Mouse (Mus musculus) neural tube, embryonic 11.5 days (tissue): ENCODE results near the gene Mpv17l. TPM values are rescaled to one million over a fixed set of nuclear protein-coding genes. Genes with fewer than 3 reads are reported as not detected.
A peak's percentile ranks its signal among the peaks of the same experiment; 100 is the strongest.
"Not testable (repeated sequence)": the region's sequence is repeated elsewhere in the genome, so short reads cannot be mapped to it uniquely, and the experiment has no call there.

Experiments
- ATAC-seq: fragments of 200-750 bp; cut with Nextera tagmentation; 2 replicates; pipeline ENCODE4 v1.8.0; 2017; ENCODE audit warnings: moderate number of reproducible peaks, mild to moderate bottlenecking, moderate TSS enrichment, moderate library complexity; ENCODE audit not compliant: insufficient read depth, low FRiP score, low TSS enrichment
- DNase-seq: peaks from one replicate; pipeline ENCODE4 v3.0.0-alpha.2; 2015; ENCODE audit warnings: low spot score
- H3K27ac ChIP-seq: fragments of 300-500 bp; sonication (generic); 2 replicates; pipeline ENCODE4 v1.5.1; 2014; ENCODE audit warnings: low read depth, mild to moderate bottlenecking, low read length
- H3K27me3 ChIP-seq: fragments of 300-500 bp; sonication (generic); 2 replicates; pipeline ENCODE4 v1.6.1; 2014; ENCODE audit warnings: mild to moderate bottlenecking, low read length, mixed read lengths; ENCODE audit not compliant: control insufficient read depth, insufficient read depth
- H3K36me3 ChIP-seq: fragments of 300-500 bp; sonication (generic); 2 replicates; pipeline ENCODE4 v1.6.1; 2014; ENCODE audit warnings: mild to moderate bottlenecking, low read length, moderate library complexity, mixed read lengths; ENCODE audit not compliant: control insufficient read depth, insufficient read depth
- H3K4me1 ChIP-seq: fragments of 300-500 bp; sonication (generic); 2 replicates; pipeline ENCODE4 v1.6.1; 2014; ENCODE audit warnings: low read length, mixed read lengths; ENCODE audit not compliant: control insufficient read depth, insufficient read depth
- H3K4me2 ChIP-seq: fragments of 300-500 bp; sonication (generic); 2 replicates; pipeline ENCODE4 v1.6.1; 2014; ENCODE audit warnings: low read depth, mild to moderate bottlenecking, moderate library complexity
- H3K4me3 ChIP-seq: fragments of 300-500 bp; sonication (generic); 2 replicates; pipeline ENCODE4 v1.5.1; 2014; ENCODE audit warnings: low read depth, low read length
- H3K9ac ChIP-seq: fragments of 300-500 bp; sonication (generic); 2 replicates; pipeline ENCODE4 v1.6.1; 2014; ENCODE audit warnings: mild to moderate bottlenecking, low read length
- H3K9me3 ChIP-seq: fragments of 300-500 bp; sonication (generic); 2 replicates; pipeline ENCODE4 v1.6.1; 2016; ENCODE audit warnings: low read length; ENCODE audit not compliant: control insufficient read depth
- WGBS: fragments of 180-500 bp; shearing (Covaris S2); extraction: QIAGEN DNeasy Blood & Tissue Kit; methylation state at CpG from one replicate; pipeline ENCODE4 v1.1.7; 2014; 5-methylcytosine and 5-hydroxymethylcytosine counted together
- polyA plus RNA-seq: library from polyadenylated mRNA; unstranded; fragments of >200 nt; fragmentation: Nextera tagmentation; extraction: Ambion mirVana; gene quantifications from 2 replicates; pipeline ENCODE4 v1.2.1, GENCODE M21; 2014

Gene Mpv17l
- 5.1 and 5.3 TPM in 2 replicates for polyA plus RNA-seq

DNA sequence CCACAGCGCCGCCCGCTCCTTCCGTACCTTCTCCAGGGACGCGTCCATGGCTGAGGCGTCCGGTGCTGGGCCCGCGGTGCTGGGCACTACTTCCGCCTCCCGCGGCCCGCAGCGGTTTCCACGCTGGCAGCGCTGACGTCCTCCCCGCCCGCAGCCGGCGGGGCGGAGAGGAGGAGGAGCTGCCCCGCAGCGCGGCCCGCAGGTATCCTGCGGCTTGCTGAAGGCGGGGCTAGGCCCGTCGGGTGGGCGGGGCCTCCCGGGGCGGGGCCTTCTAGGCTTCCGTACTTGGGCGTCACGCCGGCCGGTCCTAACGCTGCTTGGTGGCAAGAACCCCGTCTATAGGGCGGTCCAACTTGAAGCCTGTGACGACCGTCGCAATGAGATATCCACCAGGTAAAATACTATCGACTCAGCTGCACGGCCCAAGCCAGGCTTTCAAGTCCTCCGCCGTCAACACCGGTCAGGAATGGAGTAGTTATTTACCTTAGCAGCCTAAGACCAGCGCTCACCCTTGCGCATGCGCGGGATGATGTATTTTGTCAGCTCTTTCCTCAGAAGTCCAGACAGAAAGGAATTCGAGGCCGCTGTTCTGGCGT is at the start of gene Mpv17l, which contains the start of gene Pdxdc1:
Gene Mpv17l, plus strand, starts transcription at position 274 of the 596 bp plus-strand sequence.
Gene Pdxdc1, minus strand, starts transcription at position 244 of the 596 bp plus-strand sequence.
- Histone ChIP-seq H3K4me3 (peak within 1 kb of the TSS; percentile 82), H3K9ac (peak within 1 kb of the TSS; percentile 81), H3K36me3 (no peaks in the 10 kb centered on the region), H3K27ac (peak within 1 kb of the TSS; percentile 75; the same call in 1 of the 2 replicates), H3K4me2 (peak within 1 kb of the TSS; percentile 54), H3K9me3 (no peaks in the 10 kb centered on the region), H3K27me3 (no peaks in the 10 kb centered on the region), H3K4me1 (0 out of 2 replicates have a peak, but pooled peaks cover 3% of the 10 kb centered on the region)
- 0% methylated on average over 46 of the region's 57 CpGs for WGBS
- peak; percentile 98 for ATAC-seq
- DNase-seq, result peak; percentile 98

DNA sequence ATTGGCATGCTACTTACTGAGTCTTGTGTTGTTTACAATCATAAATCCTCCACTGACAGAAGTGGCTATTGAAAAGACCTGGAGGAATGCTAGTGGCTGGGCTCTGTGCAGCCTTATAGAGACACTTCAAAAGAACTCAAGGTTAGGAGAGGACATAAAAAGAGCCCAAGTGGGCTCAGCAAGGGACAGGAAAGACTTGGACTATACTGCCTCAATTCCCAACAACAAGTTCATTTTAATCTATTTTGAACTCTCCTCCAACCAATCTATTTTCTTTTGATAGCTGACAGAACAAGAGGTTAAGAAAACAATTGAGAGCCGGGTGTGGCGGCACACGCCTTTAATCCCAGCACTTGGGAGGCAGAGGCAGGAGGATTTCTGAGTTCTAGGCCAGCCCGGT is 49.1 kb upstream of the Mpv17l start:
- Histone ChIP-seq H3K36me3 (peaks cover 7% of the 10 kb centered on the region; the same call in 1 of the 2 replicates), H3K4me1 (no peaks in the 10 kb centered on the region), H3K4me3 (no peak overlapping the region), H3K4me2 (no peak overlapping the region), H3K9me3 (no peaks in the 10 kb centered on the region), H3K27ac (no peak overlapping the region), H3K9ac (no peak overlapping the region), H3K27me3 (no peaks in the 10 kb centered on the region)
- WGBS, result 99% methylated on average over 4 of the region's 4 CpGs
- DNase-seq, result no peak
- no peak for ATAC-seq

DNA sequence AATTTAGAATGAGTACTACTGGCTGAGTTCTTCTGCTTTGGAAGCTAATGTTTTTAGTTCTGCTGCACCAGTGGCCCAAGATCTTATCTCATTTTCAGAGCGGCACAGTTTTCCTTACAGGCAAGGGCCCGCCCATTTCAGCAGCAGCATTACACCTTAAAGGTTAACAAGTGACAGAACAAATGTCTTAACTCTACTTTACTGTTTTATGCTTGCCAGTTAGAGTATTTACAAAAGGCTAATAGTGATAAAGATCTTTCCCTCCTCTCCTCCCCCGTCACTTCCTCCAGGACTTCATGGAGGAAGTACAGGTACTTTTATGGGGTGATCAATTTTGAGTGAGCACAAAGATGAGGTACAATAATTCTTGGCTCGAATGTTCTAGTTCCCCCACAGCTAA is 36.9 kb upstream of the Mpv17l start:
- Histone ChIP-seq H3K27me3 (no peaks in the 10 kb centered on the region), H3K9me3 (no peaks in the 10 kb centered on the region), H3K4me1 (no peaks in the 10 kb centered on the region), H3K4me2 (no peak overlapping the region), H3K36me3 (peaks cover 4% of the 10 kb centered on the region; the same call in 1 of the 2 replicates), H3K27ac (no peak overlapping the region), H3K4me3 (no peak overlapping the region), H3K9ac (no peak overlapping the region)
- WGBS, result 81% methylated on average over 4 of the region's 4 CpGs
- DNase-seq (no peak), ATAC-seq (no peak)

DNA sequence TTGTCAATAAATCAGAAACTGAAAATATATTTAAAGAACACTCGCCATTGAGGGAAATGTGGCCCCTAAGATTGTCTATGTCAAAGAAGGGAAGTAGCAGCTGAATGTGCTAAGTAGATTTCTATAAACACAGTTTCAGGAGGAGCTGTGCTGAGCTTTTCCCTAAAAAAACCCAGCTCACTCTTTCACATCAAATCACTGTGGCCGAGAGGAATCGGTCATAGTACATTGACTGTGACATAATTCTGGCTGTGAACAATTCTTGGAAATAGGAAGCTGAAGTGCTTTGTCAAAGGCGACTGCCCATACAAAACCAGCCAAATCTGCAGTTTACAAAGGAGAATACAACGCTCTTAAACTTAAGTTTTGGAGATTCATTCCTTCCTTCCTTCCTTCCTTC is 36.3 kb upstream of the Mpv17l start:
- H3K4me1 ChIP-seq, result no peaks in the 10 kb centered on the region
- H3K27me3 ChIP-seq, result no peaks in the 10 kb centered on the region
- no peaks in the 10 kb centered on the region for H3K9me3 ChIP-seq
- no peak overlapping the region for H3K9ac ChIP-seq
- no peak overlapping the region for H3K4me3 ChIP-seq
- H3K4me2 ChIP-seq, result no peak overlapping the region
- no peak overlapping the region for H3K27ac ChIP-seq
- H3K36me3 ChIP-seq, result peaks cover 4% of the 10 kb centered on the region; the same call in 1 of the 2 replicates
- no peak for DNase-seq
- WGBS, result 86% methylated on average over 5 of the region's 5 CpGs
- ATAC-seq, result no peak

DNA sequence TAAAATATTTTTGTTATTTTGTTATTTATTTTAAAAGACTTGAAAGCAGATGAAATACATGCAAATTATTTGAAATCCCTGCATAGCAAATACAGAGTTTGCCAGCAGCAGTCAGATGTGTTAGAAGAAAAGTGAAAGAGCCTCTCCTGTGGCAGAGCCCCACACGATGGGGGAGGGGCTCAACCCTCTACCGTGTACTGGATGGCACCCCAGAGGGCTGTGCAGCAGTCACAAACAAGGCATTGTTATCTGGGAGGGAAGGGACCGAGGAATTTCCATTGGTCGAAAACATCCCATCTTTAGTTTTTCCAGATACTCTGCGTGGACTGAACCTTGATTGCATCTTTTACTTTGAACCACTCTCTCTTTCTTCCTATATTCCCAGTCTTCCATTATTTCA is 35.6 kb upstream of the Mpv17l start:
- H3K4me3 ChIP-seq, H3K27ac ChIP-seq, H3K27me3 ChIP-seq, H3K9me3 ChIP-seq, H3K36me3 ChIP-seq, H3K4me1 ChIP-seq, H3K9ac ChIP-seq: not testable (repeated sequence)
- ATAC-seq (peak; percentile 75; the same call in 1 of the 2 replicates), DNase-seq (peak; percentile 58)
- WGBS, result 21% methylated on average over 5 of the region's 5 CpGs
- H3K4me2 ChIP-seq, result peak overlapping the region; percentile 25; the same call in 1 of the 2 replicates

DNA sequence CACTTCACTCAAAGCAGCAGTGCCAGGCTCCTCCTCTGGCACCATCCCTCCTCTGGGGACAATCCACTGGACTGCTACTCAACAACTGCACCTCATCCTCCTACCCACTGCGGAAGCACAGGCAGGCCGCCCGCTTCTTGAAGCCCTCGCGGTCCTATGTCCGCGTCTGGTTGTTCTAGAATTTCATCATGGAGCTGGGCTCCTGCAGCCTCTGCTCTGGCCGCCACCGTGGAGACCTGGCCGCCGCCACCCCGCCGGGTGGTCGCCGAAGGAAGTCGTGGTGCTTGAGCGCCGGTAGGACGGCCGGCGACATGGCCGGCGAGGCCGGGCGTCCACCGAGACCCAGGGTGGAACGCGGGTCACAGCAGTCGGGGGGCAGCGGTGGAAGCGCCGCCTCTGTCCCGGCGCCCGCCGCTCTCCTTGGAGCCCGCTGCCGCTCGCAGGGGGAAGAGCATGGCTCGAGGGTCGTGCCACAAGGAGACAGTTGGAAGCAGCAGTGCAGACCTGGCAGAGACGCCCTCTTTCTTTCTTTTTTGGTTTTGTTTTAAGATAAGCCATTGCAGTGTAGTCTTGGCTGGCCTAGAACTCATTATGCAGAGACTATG is 34.9 kb upstream of the Mpv17l start:
- Histone ChIP-seq H3K27ac (peak overlapping the region; percentile 29; the same call in 1 of the 2 replicates), H3K9ac (peak overlapping the region; percentile 49), H3K9me3 (no peaks in the 10 kb centered on the region), H3K27me3 (no peaks in the 10 kb centered on the region), H3K4me2 (peak overlapping the region; percentile 25), H3K36me3 (peaks cover 4% of the 10 kb centered on the region; the same call in 1 of the 2 replicates), H3K4me3 (peak overlapping the region; percentile 25; the same call in 1 of the 2 replicates), H3K4me1 (no peaks in the 10 kb centered on the region)
- DNase-seq (peak; percentile 47), ATAC-seq (peak; percentile 61)
- 8% methylated on average over 42 of the region's 42 CpGs for WGBS

DNA sequence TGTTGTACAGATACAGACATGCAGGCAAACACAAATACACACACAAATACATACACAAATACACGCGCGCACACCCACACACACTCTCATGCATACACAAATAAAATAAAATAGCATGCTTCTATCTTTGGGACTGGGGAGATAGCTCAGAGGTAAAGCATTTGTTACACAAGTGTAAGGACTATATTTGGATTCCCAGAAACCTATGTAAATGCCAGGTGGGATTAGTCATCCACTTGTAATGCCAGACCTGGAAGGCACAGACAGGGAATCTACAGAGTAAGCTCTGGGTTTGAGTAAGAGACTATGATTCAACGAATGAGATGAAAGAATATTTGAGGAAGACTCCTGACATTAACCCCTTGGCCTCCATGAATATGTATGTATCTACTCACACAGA is 27.5 kb upstream of the Mpv17l start:
- Histone ChIP-seq H3K9me3 (no peaks in the 10 kb centered on the region), H3K9ac (no peak overlapping the region), H3K36me3 (no peaks in the 10 kb centered on the region), H3K4me2 (no peak overlapping the region), H3K27me3 (no peaks in the 10 kb centered on the region), H3K27ac (no peak overlapping the region), H3K4me1 (no peaks in the 10 kb centered on the region), H3K4me3 (no peak overlapping the region)
- DNase-seq (no peak), ATAC-seq (no peak)
- WGBS, result 91% methylated on average over 4 of the region's 4 CpGs

DNA sequence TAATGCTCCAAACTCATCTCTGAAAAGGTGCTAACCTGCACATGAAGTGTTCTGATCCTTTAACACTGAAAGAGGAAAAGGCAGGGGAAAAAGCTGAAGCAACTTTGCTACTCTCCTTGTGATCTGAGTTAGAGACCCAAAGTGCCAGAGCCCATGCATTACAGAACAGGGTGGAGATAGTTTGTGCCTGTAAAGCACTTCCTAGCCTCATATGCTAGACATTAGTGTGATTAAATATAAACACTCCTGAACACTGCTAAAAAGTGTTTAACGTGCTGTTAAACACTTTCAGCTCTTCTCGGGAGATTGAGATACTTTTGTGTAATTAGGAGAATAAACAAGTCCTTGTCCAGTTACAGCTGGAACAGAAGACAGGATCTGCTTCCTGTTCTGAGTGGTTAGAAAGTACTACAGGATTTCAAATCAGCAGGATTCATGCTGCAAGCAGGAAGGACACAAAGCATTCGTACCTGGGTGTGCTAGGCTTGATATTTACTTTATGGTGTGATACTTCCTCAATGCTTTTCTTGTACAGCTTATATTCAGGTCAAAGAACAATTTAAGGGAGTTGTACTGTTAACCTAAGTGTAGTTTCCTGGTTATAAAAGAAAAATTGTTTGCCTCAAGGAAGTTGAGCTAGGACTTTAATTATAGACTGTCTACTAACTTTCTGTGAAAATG is 19.7 kb upstream of the Mpv17l start:
- H3K4me1 ChIP-seq, result no peaks in the 10 kb centered on the region
- H3K9ac ChIP-seq, result no peak overlapping the region
- H3K9me3 ChIP-seq, result no peaks in the 10 kb centered on the region
- WGBS, result 71% methylated on average over 3 of the region's 3 CpGs
- no peak for DNase-seq
- H3K27me3 ChIP-seq, result no peaks in the 10 kb centered on the region
- H3K27ac ChIP-seq, result no peak overlapping the region
- no peaks in the 10 kb centered on the region for H3K36me3 ChIP-seq
- ATAC-seq, result no peak
- no peak overlapping the region for H3K4me2 ChIP-seq
- no peak overlapping the region for H3K4me3 ChIP-seq
